Mouse (Mus musculus) heart, embryonic 14.5 days (tissue): ENCODE results near the gene Zfp352. TPM values are rescaled to one million over a fixed set of nuclear protein-coding genes. Genes with fewer than 3 reads are reported as not detected.
"Not testable (repeated sequence)": the region's sequence is repeated elsewhere in the genome, so short reads cannot be mapped to it uniquely, and the experiment has no call there.

ENCODE experiments used
- ATAC-seq: fragments of 200-750 bp; cut with Nextera tagmentation; 2 replicates; pipeline ENCODE4 v1.8.0; 2017; ENCODE audit warnings: low read depth, moderate TSS enrichment; ENCODE audit not compliant: insufficient number of reproducible peaks, insufficient read depth, low FRiP score
- H3K27ac ChIP-seq, 2 experiments: fragments of 200-500 bp in 1 of 2; fragments of 300-500 bp in 1 of 2; sonication (generic) in 1 of 2; replicated peaks in 1 of 2; 2 replicates each; pipeline ENCODE4 v1.5.1; 2012 to 2014; ENCODE audit warnings: low read depth in 2 of 2, low read length in 2 of 2, control low read depth in 1 of 2, mild to moderate bottlenecking in 1 of 2, mixed read lengths in 1 of 2; ENCODE audit not compliant: control insufficient read depth in 1 of 2, insufficient read depth in 1 of 2
- H3K27me3 ChIP-seq: fragments of 300-500 bp; sonication (generic); 2 replicates; pipeline ENCODE4 v1.6.1; 2014; ENCODE audit warnings: mild to moderate bottlenecking, low read length, control low read depth; ENCODE audit not compliant: control insufficient read depth, insufficient read depth
- H3K36me3 ChIP-seq: fragments of 300-500 bp; sonication (generic); 2 replicates; pipeline ENCODE4 v1.6.1; 2014; ENCODE audit warnings: mild to moderate bottlenecking, control low read depth, low read length, mixed read lengths; ENCODE audit not compliant: control insufficient read depth, insufficient read depth
- H3K4me1 ChIP-seq, 2 experiments: fragments of 200-500 bp in 1 of 2; fragments of 300-500 bp in 1 of 2; sonication (generic) in 1 of 2; 2 replicates each; pipeline ENCODE4 v1.6.1; 2012 to 2014; ENCODE audit warnings: low read length in 2 of 2, control low read depth in 1 of 2, mixed read lengths in 1 of 2; ENCODE audit not compliant: control insufficient read depth in 2 of 2, insufficient read depth in 2 of 2
- H3K4me2 ChIP-seq: fragments of 300-500 bp; sonication (generic); 2 replicates; pipeline ENCODE4 v1.6.1; 2014; ENCODE audit warnings: mild to moderate bottlenecking, low read length
- H3K4me3 ChIP-seq, 2 experiments: fragments of 200-500 bp in 1 of 2; fragments of 300-500 bp in 1 of 2; sonication (generic) in 1 of 2; 2 replicates each; pipeline ENCODE4 v1.5.1; 2012 to 2014; ENCODE audit warnings: low read length in 2 of 2, mild to moderate bottlenecking in 2 of 2, control low read depth in 1 of 2, low read depth in 1 of 2, moderate library complexity in 1 of 2; ENCODE audit not compliant: control insufficient read depth in 1 of 2, insufficient read depth in 1 of 2
- H3K9ac ChIP-seq: fragments of 300-500 bp; sonication (generic); 2 replicates; pipeline ENCODE4 v1.6.1; 2014; ENCODE audit warnings: mild to moderate bottlenecking, low read length
- H3K9me3 ChIP-seq: fragments of 300-500 bp; sonication (generic); 2 replicates; pipeline ENCODE4 v1.6.1; 2016; ENCODE audit warnings: low read length, control low read depth; ENCODE audit not compliant: control insufficient read depth
- WGBS: fragments of 180-500 bp; shearing (Covaris S2); extraction: QIAGEN DNeasy Blood & Tissue Kit; methylation state at CpG from one replicate; pipeline ENCODE4 v1.1.7; 2014; 5-methylcytosine and 5-hydroxymethylcytosine counted together
- polyA plus RNA-seq: library from polyadenylated mRNA; unstranded; fragments of >200 nt; fragmentation: Nextera tagmentation; extraction: Ambion mirVana; gene quantifications from 2 replicates; pipeline ENCODE4 v1.2.1, GENCODE M21; 2014

Zfp352 gene
- not detected in 2 replicates for polyA plus RNA-seq

- ATAC-seq = no peak
- no peak within 1 kb of the TSS for H3K4me2 ChIP-seq
- H3K9ac ChIP-seq = no peak within 1 kb of the TSS
- H3K27me3 ChIP-seq = no peaks in the 10 kb centered on the region
- 73% methylated on average over 2 of the region's 2 CpGs for WGBS
- H3K27ac ChIP-seq = no peak within 1 kb of the TSS
- no peak within 1 kb of the TSS for H3K4me3 ChIP-seq
- H3K9me3 ChIP-seq = no peaks in the 10 kb centered on the region
- H3K4me1 ChIP-seq = no peaks in the 10 kb centered on the region
- H3K36me3 ChIP-seq = no peaks in the 10 kb centered on the region
Observed at GRCm38 (mm10) chr4:90218520-90218919, at the start of gene Zfp352. Gene Zfp352, plus strand, starts transcription at chr4:90218820.

GRCm38 (mm10) chr4:90170890-90171483 lies 47.6 kb upstream of the Zfp352 start:
- no peak for ATAC-seq
- Histone ChIP-seq H3K27me3 (no peaks in the 10 kb centered on the region), H3K4me3 (no peak overlapping the region), H3K36me3 (no peaks in the 10 kb centered on the region), H3K9ac (no peak overlapping the region), H3K4me1 (no peaks in the 10 kb centered on the region), H3K27ac (no peak overlapping the region), H3K4me2 (no peak overlapping the region), H3K9me3 (no peaks in the 10 kb centered on the region)
- WGBS = 56% methylated on average over 3 of the region's 3 CpGs

DNA sequence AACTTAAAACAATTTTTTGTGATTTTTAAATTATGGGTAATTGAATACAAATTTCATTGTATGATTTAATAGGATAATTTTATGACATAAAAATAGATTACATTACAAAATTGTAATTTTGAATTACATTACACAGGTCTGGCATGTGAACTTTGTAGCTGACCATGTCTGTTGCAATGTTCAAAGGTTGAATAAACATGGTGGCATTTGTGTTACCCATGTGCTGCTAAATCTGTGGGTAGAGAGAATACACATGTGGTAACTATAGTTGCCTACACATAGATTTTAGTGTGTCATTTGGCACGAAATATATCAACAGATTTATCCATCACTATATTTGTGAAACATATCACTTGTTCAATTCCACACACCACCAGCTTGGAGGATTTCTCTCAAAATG lies 44.6 kb upstream of the Zfp352 start:
- no peak overlapping the region for H3K27ac ChIP-seq
- no peak overlapping the region for H3K9ac ChIP-seq
- no peak for ATAC-seq
- 69% methylated on average over 1 of the region's 1 CpGs for WGBS
- H3K27me3 ChIP-seq = no peaks in the 10 kb centered on the region
- H3K4me2 ChIP-seq = no peak overlapping the region
- no peak overlapping the region for H3K4me3 ChIP-seq
- no peaks in the 10 kb centered on the region for H3K36me3 ChIP-seq
- no peaks in the 10 kb centered on the region for H3K4me1 ChIP-seq
- H3K9me3 ChIP-seq = no peaks in the 10 kb centered on the region

GRCm38 (mm10) chr4:90203421-90203820 lies 15.2 kb upstream of the Zfp352 start:
- no peak overlapping the region for H3K9ac ChIP-seq
- ATAC-seq = no peak
- H3K4me2 ChIP-seq = no peak overlapping the region
- no peaks in the 10 kb centered on the region for H3K9me3 ChIP-seq
- no peak overlapping the region for H3K27ac ChIP-seq
- no peak overlapping the region for H3K4me3 ChIP-seq
- H3K36me3 ChIP-seq = no peaks in the 10 kb centered on the region
- H3K4me1 ChIP-seq = no peaks in the 10 kb centered on the region
- WGBS = 51% methylated on average over 5 of the region's 5 CpGs
- H3K27me3 ChIP-seq = no peaks in the 10 kb centered on the region

GRCm38 (mm10) chr4:90211475-90211874 lies 7.1 kb upstream of the Zfp352 start:
- Histone ChIP-seq H3K9me3 (no peaks in the 10 kb centered on the region), H3K36me3 (no peaks in the 10 kb centered on the region), H3K27ac (no peak overlapping the region), H3K4me1 (no peaks in the 10 kb centered on the region), H3K4me3 (no peak overlapping the region), H3K27me3 (no peaks in the 10 kb centered on the region), H3K9ac (no peak overlapping the region), H3K4me2 (no peak overlapping the region)
- ATAC-seq = no peak
- WGBS = 39% methylated on average over 1 of the region's 1 CpGs

GRCm38 (mm10) chr4:90212076-90212475 lies 6.5 kb upstream of the Zfp352 start:
- Histone ChIP-seq H3K36me3 (no peaks in the 10 kb centered on the region), H3K4me2 (no peak overlapping the region), H3K4me3 (no peak overlapping the region), H3K4me1 (no peaks in the 10 kb centered on the region), H3K9ac (no peak overlapping the region), H3K9me3 (no peaks in the 10 kb centered on the region), H3K27ac (no peak overlapping the region), H3K27me3 (no peaks in the 10 kb centered on the region)
- no peak for ATAC-seq
- WGBS = 68% methylated on average over 3 of the region's 3 CpGs

- H3K27ac ChIP-seq, ATAC-seq, H3K9ac ChIP-seq, H3K27me3 ChIP-seq, H3K4me3 ChIP-seq, H3K9me3 ChIP-seq, H3K36me3 ChIP-seq, H3K4me1 ChIP-seq, H3K4me2 ChIP-seq: not testable (repeated sequence)
- WGBS = 82% methylated on average over 5 of the region's 5 CpGs
Observed at GRCm38 (mm10) chr4:90235646-90236045, 17.0 kb downstream of the Zfp352 start.

GRCm38 (mm10) chr4:90269781-90270180 lies 51.2 kb downstream of the Zfp352 start:
- H3K36me3 ChIP-seq = no peaks in the 10 kb centered on the region
- ATAC-seq = no peak
- H3K4me3 ChIP-seq = no peak overlapping the region
- H3K27ac ChIP-seq = no peak overlapping the region
- H3K4me2 ChIP-seq = no peak overlapping the region
- H3K9me3 ChIP-seq = peaks cover 17% of the 10 kb centered on the region; the same call in 1 of the 2 replicates
- H3K9ac ChIP-seq = no peak overlapping the region
- H3K27me3 ChIP-seq = no peaks in the 10 kb centered on the region
- no peaks in the 10 kb centered on the region for H3K4me1 ChIP-seq
